ENCODE assay signal across 8 mouse cellular contexts in the genomic region with DNA sequence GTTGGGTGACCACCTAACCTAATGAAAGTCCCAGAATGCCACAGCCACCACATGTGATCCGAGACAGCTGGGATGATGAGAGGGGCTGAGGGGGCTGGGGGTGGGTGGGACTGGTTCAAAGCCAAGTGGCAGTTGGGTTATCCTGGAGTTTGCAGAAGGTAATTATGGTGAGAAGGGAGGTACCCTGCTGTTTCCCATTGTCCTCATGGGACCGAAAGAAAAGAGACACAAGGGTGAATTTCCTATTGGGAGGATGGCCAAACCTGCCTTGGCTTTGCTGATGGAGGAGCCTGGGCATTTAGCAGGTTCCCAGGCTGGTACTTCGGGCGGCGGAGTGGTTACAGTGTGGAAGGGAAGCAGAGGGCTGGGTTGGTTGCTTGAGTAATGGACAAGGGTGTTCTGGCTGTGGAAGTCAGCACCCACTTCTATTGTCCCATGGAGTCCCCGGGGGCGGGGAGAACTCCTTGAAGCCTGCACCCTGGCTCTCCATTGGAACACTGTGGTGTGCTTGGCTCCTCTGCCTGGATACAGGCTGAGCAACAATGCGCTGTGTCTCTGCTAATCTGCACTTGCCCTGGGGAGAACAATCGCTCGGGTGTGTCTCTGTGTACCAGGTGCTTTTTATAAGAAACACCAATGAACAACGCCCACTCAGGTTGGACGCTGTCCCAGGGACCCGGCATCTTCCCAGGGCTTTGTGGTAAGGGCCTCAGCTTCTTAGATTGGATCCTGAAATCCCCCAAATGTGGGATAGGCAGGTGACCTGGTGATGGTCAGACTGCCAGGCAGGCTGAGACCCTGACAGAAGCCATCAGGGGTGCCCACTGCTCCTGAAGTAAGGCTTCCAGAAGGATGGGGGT.
A peak's percentile ranks its signal among the peaks of the same experiment; 100 is the strongest.
DNase-seq lines count a peak whose midpoint lies in the region; ATAC-seq lines count a peak whose summit lies in the region.
"Had no signal": no experiment of that assay in that cellular context is flagged by ENCODE, and none has a peak within 500 bp of the region (broad histone marks: within the 10 kb centered on the region; RNA-seq: fewer than 3 reads in every experiment).

No protein-coding gene starts in this region.

- no peak overlapping the region for H3K27ac ChIP-seq in midbrain, embryonic 11.5 days (ENCODE audit: low read depth, low read length)
- H3K27ac ChIP-seq in midbrain, embryonic 16.5 days (ENCODE audit: low read length), result no peak overlapping the region
- peak overlapping the region; percentile 89 for H3K27ac ChIP-seq in embryonic facial prominence, embryonic 14.5 days (replicated peaks; ENCODE audit: low read depth, low read length)
- H3K27ac ChIP-seq in stomach, embryonic 15.5 days, result peak overlapping the region; percentile 88

- DNase-seq in midbrain, embryonic 11.5 days (ENCODE audit: low spot score, missing footprints), result peak; percentile 84
- DNase-seq in embryonic facial prominence, embryonic 14.5 days (ENCODE audit: low spot score), result peak; percentile 74
- DNase-seq in large intestine, adult 2 months (ENCODE audit: low read depth, low spot score), result peak; percentile 32
- DNase-seq in layer of hippocampus, adult 9-10 months (ENCODE audit: low spot score), result no peak
- DNase-seq in urinary bladder, postnatal 10 days (ENCODE audit: low spot score), result no peak
- DNase-seq: liver, embryonic 13.5 days had no signal

- no peak overlapping the region for H3K4me2 ChIP-seq in midbrain, embryonic 11.5 days
- no peak overlapping the region for H3K4me2 ChIP-seq in midbrain, embryonic 16.5 days (ENCODE audit: low read length)
- H3K4me2 ChIP-seq in embryonic facial prominence, embryonic 14.5 days (ENCODE audit: low read depth, low read length), result peak overlapping the region; percentile 76
- peak overlapping the region; percentile 17; the same call in 1 of the 2 replicates for H3K4me2 ChIP-seq in stomach, embryonic 15.5 days

- ATAC-seq in midbrain, embryonic 11.5 days (ENCODE audit: low FRiP score), result no peak
- no peak for ATAC-seq in midbrain, embryonic 16.5 days
- no peak; the same call in 1 of the 2 replicates for ATAC-seq in embryonic facial prominence, embryonic 14.5 days (ENCODE audit: low read depth)
- no peak for ATAC-seq in stomach, embryonic 15.5 days (ENCODE audit: insufficient read depth, low FRiP score, low read depth)

- 69% methylated on average over 13 of the region's 13 CpGs for WGBS in midbrain, embryonic 11.5 days
- WGBS in midbrain, embryonic 16.5 days, result 62% methylated on average over 13 of the region's 13 CpGs
- WGBS in embryonic facial prominence, embryonic 14.5 days, result 51% methylated on average over 13 of the region's 13 CpGs
- 36% methylated on average over 13 of the region's 13 CpGs for WGBS in large intestine, adult 2 months
- WGBS in stomach, embryonic 15.5 days, result 56% methylated on average over 13 of the region's 13 CpGs

- no peaks in the 10 kb centered on the region for H3K36me3 ChIP-seq in midbrain, embryonic 11.5 days (ENCODE audit: control insufficient read depth, insufficient read depth, low read length)
- H3K36me3 ChIP-seq in midbrain, embryonic 16.5 days (ENCODE audit: control insufficient read depth, insufficient read depth, low read length), result no peaks in the 10 kb centered on the region
- no peaks in the 10 kb centered on the region for H3K36me3 ChIP-seq in embryonic facial prominence, embryonic 14.5 days (ENCODE audit: control insufficient read depth, insufficient read depth, low read length)
- no peaks in the 10 kb centered on the region for H3K36me3 ChIP-seq in stomach, embryonic 15.5 days
- H3K36me3 ChIP-seq: liver, embryonic 13.5 days had no signal

- H3K9me3 ChIP-seq in midbrain, embryonic 11.5 days (ENCODE audit: control insufficient read depth, low read length), result no peaks in the 10 kb centered on the region
- H3K9me3 ChIP-seq in midbrain, embryonic 16.5 days (replicated peaks; ENCODE audit: control insufficient read depth, low read length, poor library complexity, severe bottlenecking), result no peaks in the 10 kb centered on the region
- no peaks in the 10 kb centered on the region for H3K9me3 ChIP-seq in embryonic facial prominence, embryonic 14.5 days (ENCODE audit: control insufficient read depth, low read length)
- H3K9me3 ChIP-seq in stomach, embryonic 15.5 days, result no peaks in the 10 kb centered on the region
- H3K9me3 ChIP-seq: liver, embryonic 13.5 days had no signal

- no peak overlapping the region for H3K4me3 ChIP-seq in midbrain, embryonic 11.5 days (ENCODE audit: low read depth, low read length)
- H3K4me3 ChIP-seq in midbrain, embryonic 16.5 days (ENCODE audit: low read depth, low read length), result no peak overlapping the region
- no peak overlapping the region for H3K4me3 ChIP-seq in embryonic facial prominence, embryonic 14.5 days (ENCODE audit: low read depth, low read length)
- no peak overlapping the region for H3K4me3 ChIP-seq in stomach, embryonic 15.5 days (replicated peaks)

- H3K9ac ChIP-seq in midbrain, embryonic 11.5 days (ENCODE audit: low read length), result no peak overlapping the region
- H3K9ac ChIP-seq in midbrain, embryonic 16.5 days (ENCODE audit: low read depth, low read length), result no peak overlapping the region
- peak overlapping the region; percentile 32; the same call in 1 of the 2 replicates for H3K9ac ChIP-seq in embryonic facial prominence, embryonic 14.5 days (ENCODE audit: low read depth, low read length)
- H3K9ac ChIP-seq in stomach, embryonic 15.5 days, result no peak overlapping the region
- H3K9ac ChIP-seq: liver, embryonic 13.5 days had no signal

- peaks cover 2% of the 10 kb centered on the region; the same call in 1 of the 2 replicates for H3K27me3 ChIP-seq in midbrain, embryonic 11.5 days (ENCODE audit: control insufficient read depth, insufficient read depth, low read length)
- no peaks in the 10 kb centered on the region; the same call in none of the 2 replicates for H3K27me3 ChIP-seq in midbrain, embryonic 16.5 days (ENCODE audit: control insufficient read depth, insufficient read depth, low read depth, low read length)
- H3K27me3 ChIP-seq in embryonic facial prominence, embryonic 14.5 days (replicated peaks; ENCODE audit: control insufficient read depth, insufficient read depth, low read length), result no peaks in the 10 kb centered on the region
- H3K27me3 ChIP-seq in stomach, embryonic 15.5 days (replicated peaks), result no peaks in the 10 kb centered on the region

- H3K4me1 ChIP-seq in midbrain, embryonic 11.5 days (ENCODE audit: control insufficient read depth, insufficient read depth, low read length), result peaks cover 36% of the 10 kb centered on the region
- peaks cover 29% of the 10 kb centered on the region for H3K4me1 ChIP-seq in midbrain, embryonic 16.5 days (ENCODE audit: control insufficient read depth, insufficient read depth, low read length)
- H3K4me1 ChIP-seq in embryonic facial prominence, embryonic 14.5 days (ENCODE audit: control insufficient read depth, insufficient read depth, low read length), result peaks cover 44% of the 10 kb centered on the region
- H3K4me1 ChIP-seq in stomach, embryonic 15.5 days, result peaks cover 45% of the 10 kb centered on the region

Comparison
In these comparisons a context has a peak if more than half of its experiments do, and no peak if none do; other contexts are left out.
1. DNase-seq: peak in midbrain, embryonic 11.5 days (single experiment), embryonic facial prominence, embryonic 14.5 days (single experiment) and large intestine, adult 2 months (single experiment); none in layer of hippocampus, adult 9-10 months (single experiment) and urinary bladder, postnatal 10 days (single experiment).
2. H3K27ac ChIP-seq: peak in embryonic facial prominence, embryonic 14.5 days (single experiment) and stomach, embryonic 15.5 days (single experiment); none in midbrain, embryonic 11.5 days (single experiment) and midbrain, embryonic 16.5 days (single experiment).
3. H3K4me2 ChIP-seq: peak in embryonic facial prominence, embryonic 14.5 days (single experiment) and stomach, embryonic 15.5 days (single experiment); none in midbrain, embryonic 11.5 days (single experiment) and midbrain, embryonic 16.5 days (single experiment).